Mouse (Mus musculus) thymus, adult 2 months (tissue): ENCODE results near the gene 1700067K01Rik. TPM values are rescaled to one million over a fixed set of nuclear protein-coding genes. Genes with fewer than 3 reads are reported as not detected.

Experiments
- DNase-seq: peaks from one replicate; pipeline ENCODE4 v3.0.0; 2021
- H3K27ac ChIP-seq: fragments of 200-500 bp; 2 replicates; pipeline ENCODE4 v1.5.1; 2012; ENCODE audit warnings: low read length, control low read depth; ENCODE audit not compliant: control insufficient read depth, insufficient read depth
- H3K27me3 ChIP-seq: fragments of 200-500 bp; 2 replicates; pipeline ENCODE4 v1.6.1; 2012; ENCODE audit warnings: mild to moderate bottlenecking, low read length, moderate library complexity, mixed read lengths; ENCODE audit not compliant: control insufficient read depth, insufficient read depth
- H3K36me3 ChIP-seq: fragments of 200-500 bp; 2 replicates; pipeline ENCODE4 v1.6.1; 2012; ENCODE audit warnings: mild to moderate bottlenecking, low read length, moderate library complexity; ENCODE audit not compliant: control insufficient read depth, insufficient read depth
- H3K4me1 ChIP-seq: fragments of 200-500 bp; replicated peaks from 2 replicates; pipeline ENCODE4 v1.6.1; 2012; ENCODE audit warnings: low read length; ENCODE audit not compliant: control insufficient read depth, insufficient read depth
- H3K4me3 ChIP-seq: fragments of 200-500 bp; 2 replicates; pipeline ENCODE4 v1.5.1; 2012; ENCODE audit warnings: mild to moderate bottlenecking, low read length, control low read depth, moderate library complexity; ENCODE audit not compliant: control insufficient read depth, insufficient read depth
- CTCF ChIP-seq: fragments of 200-500 bp; IDR thresholded peaks from 2 replicates; pipeline ENCODE4 v1.5.1; 2012; ENCODE audit warnings: mild to moderate bottlenecking, control low read depth, low read length, moderate library complexity, borderline replicate concordance; ENCODE audit not compliant: control insufficient read depth, poor library complexity, insufficient read depth; ENCODE audit errors: extremely low read depth
- POLR2A ChIP-seq: fragments of 200-500 bp; IDR thresholded peaks from 2 replicates; pipeline ENCODE4 v1.6.1; 2012; ENCODE audit warnings: mild to moderate bottlenecking, low read length, control low read depth, moderate library complexity; ENCODE audit not compliant: control insufficient read depth, poor library complexity, insufficient read depth; ENCODE audit errors: extremely low read depth
- WGBS: fragments of 180-500 bp; shearing (Covaris S2); methylation state at CpG from one replicate; pipeline ENCODE4 v1.1.7; 2018; 5-methylcytosine and 5-hydroxymethylcytosine counted together
- polyA plus RNA-seq: library from polyadenylated mRNA; depleted of rRNA; stranded (reverse); fragments of >200 nt; gene quantifications from 2 replicates; pipeline ENCODE4 v1.2.3, GENCODE M21; 2012

The 1700067K01Rik gene
- polyA plus RNA-seq, 1 experiment: 1.1 TPM

GRCm38 (mm10) chr8:84021096-84021495 is 19.8 kb downstream of the 1700067K01Rik start, which contains the start of gene Palm3:
Palm3 (plus strand) TSS chr8:84021471.
- no peak within 1 kb of the TSS for H3K4me3 ChIP-seq
- no peak for DNase-seq
- WGBS: 79% methylated on average over 18 of the region's 18 CpGs

GRCm38 (mm10) chr8:84021569-84021968 is 20.3 kb downstream of the 1700067K01Rik start:
- DNase-seq: no peak
- H3K27me3 ChIP-seq: no peaks in the 10 kb centered on the region; the same call in 1 of the 2 replicates

More at GRCm38 (mm10) chr8:84021096-84021495, 19.8 kb downstream of the 1700067K01Rik start, which contains the start of gene Palm3:
- Histone ChIP-seq H3K27ac (no peak within 1 kb of the TSS), H3K4me1 (peaks cover 5% of the 10 kb centered on the region; the same call in 1 of the 2 replicates), H3K27me3 (no peaks in the 10 kb centered on the region; the same call in 1 of the 2 replicates), H3K36me3 (no peaks in the 10 kb centered on the region)
- no peak for TF ChIP-seq CTCF
- TF ChIP-seq POLR2A: no peak

GRCm38 (mm10) chr8:84023085-84023484 is 21.8 kb downstream of the 1700067K01Rik start:
- Histone ChIP-seq H3K36me3 (no peaks in the 10 kb centered on the region), H3K27ac (no peak overlapping the region), H3K4me1 (peaks cover 12% of the 10 kb centered on the region; the same call in 1 of the 2 replicates), H3K27me3 (no peaks in the 10 kb centered on the region; the same call in 1 of the 2 replicates), H3K4me3 (no peak overlapping the region)
- 42% methylated on average over 5 of the region's 5 CpGs for WGBS
- TF ChIP-seq CTCF (no peak), POLR2A (no peak)
- DNase-seq: no peak

More at GRCm38 (mm10) chr8:84021569-84021968, 20.3 kb downstream of the 1700067K01Rik start:
- H3K4me1 ChIP-seq: peaks cover 9% of the 10 kb centered on the region; the same call in 1 of the 2 replicates
- H3K4me3 ChIP-seq: no peak overlapping the region
- no peak for TF ChIP-seq POLR2A
- H3K36me3 ChIP-seq: no peaks in the 10 kb centered on the region
- no peak overlapping the region for H3K27ac ChIP-seq
- 85% methylated on average over 12 of the region's 12 CpGs for WGBS

- H3K4me3 ChIP-seq: no peak overlapping the region
- H3K36me3 ChIP-seq: no peaks in the 10 kb centered on the region
- no peaks in the 10 kb centered on the region; the same call in 1 of the 2 replicates for H3K27me3 ChIP-seq
- DNase-seq: no peak
- 87% methylated on average over 1 of the region's 1 CpGs for WGBS
- H3K27ac ChIP-seq: no peak overlapping the region
- TF ChIP-seq POLR2A (no peak), CTCF (no peak)
- H3K4me1 ChIP-seq: peaks cover 12% of the 10 kb centered on the region; the same call in 1 of the 2 replicates
These were observed 22.3 kb downstream of the 1700067K01Rik start for GRCm38 (mm10) chr8:84023631-84024030.

GRCm38 (mm10) chr8:84024171-84024570 is 22.9 kb downstream of the 1700067K01Rik start:
- WGBS: 20% methylated on average over 10 of the region's 10 CpGs
- TF ChIP-seq CTCF: peak; percentile 86
- no peak for TF ChIP-seq POLR2A
- peak; percentile 65 for DNase-seq
- H3K27ac ChIP-seq: no peak overlapping the region
- H3K4me1 ChIP-seq: peaks cover 12% of the 10 kb centered on the region; the same call in 1 of the 2 replicates
- H3K4me3 ChIP-seq: no peak overlapping the region
- H3K27me3 ChIP-seq: no peaks in the 10 kb centered on the region; the same call in 1 of the 2 replicates
- no peaks in the 10 kb centered on the region for H3K36me3 ChIP-seq

GRCm38 (mm10) chr8:84025863-84026262 is 24.6 kb downstream of the 1700067K01Rik start:
- WGBS: 2% methylated on average over 41 of the region's 41 CpGs
- no peak overlapping the region for H3K27ac ChIP-seq
- DNase-seq: peak; percentile 78
- H3K4me3 ChIP-seq: peak overlapping the region; percentile 10; the same call in 1 of the 2 replicates
- H3K36me3 ChIP-seq: no peaks in the 10 kb centered on the region; the same call in 1 of the 2 replicates
- TF ChIP-seq POLR2A: no peak
- H3K4me1 ChIP-seq: peaks cover 12% of the 10 kb centered on the region; the same call in 1 of the 2 replicates
- H3K27me3 ChIP-seq: no peaks in the 10 kb centered on the region; the same call in 1 of the 2 replicates

- H3K27me3 ChIP-seq: no peaks in the 10 kb centered on the region; the same call in 1 of the 2 replicates
- no peak overlapping the region for H3K27ac ChIP-seq
- no peak for DNase-seq
- no peaks in the 10 kb centered on the region; the same call in 1 of the 2 replicates for H3K36me3 ChIP-seq
- WGBS: 5% methylated on average over 10 of the region's 10 CpGs
- no peak for TF ChIP-seq POLR2A
- no peak for TF ChIP-seq CTCF
- H3K4me1 ChIP-seq: peaks cover 12% of the 10 kb centered on the region; the same call in 1 of the 2 replicates
- no peak overlapping the region for H3K4me3 ChIP-seq
These were observed 26.1 kb downstream of the 1700067K01Rik start for GRCm38 (mm10) chr8:84027449-84027848.
